ENCODE assay signal across 14 mouse cellular contexts in the genomic region with DNA sequence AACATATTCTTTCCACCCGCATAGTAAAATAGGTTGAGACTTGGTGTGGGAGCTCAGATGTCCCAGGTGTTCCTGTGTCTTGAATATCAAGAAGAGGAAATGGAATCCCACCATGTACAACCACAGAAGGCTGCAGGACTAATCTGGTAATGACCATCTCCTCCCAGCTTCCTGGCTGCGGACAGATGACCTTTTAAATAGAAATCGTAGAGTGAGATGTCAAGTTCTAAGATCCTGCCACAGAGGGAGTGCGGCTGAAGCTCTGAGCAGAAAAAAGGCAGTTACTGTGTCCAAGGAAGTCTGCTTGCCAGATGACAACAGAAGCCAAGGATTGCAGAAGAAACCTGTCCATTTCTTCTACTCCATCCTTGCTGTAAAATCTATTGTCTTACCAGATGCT.
DNase-seq lines count a peak whose midpoint lies in the region.
"Had no signal": no experiment of that assay in that cellular context is flagged by ENCODE, and none has a peak within 500 bp of the region (broad histone marks: within the 10 kb centered on the region; RNA-seq: fewer than 3 reads in every experiment).

No protein-coding gene starts in this region.

- DNase-seq in 416B (ENCODE audit: low read depth): peak; percentile 98
- no peak for DNase-seq in left cerebral cortex, adult 18-20 months (ENCODE audit: low spot score in 2 of 2)
- DNase-seq: adrenal gland, adult 2 months; adrenal gland, adult 8-10 months; adrenal gland, postnatal 10 days; adrenal gland, postnatal 14 days; adrenal gland, postnatal 25 days; adrenal gland, postnatal 36 days; B cell, adult 2 months; cerebellum, adult 11 months; cerebellum, adult 11-12 months; cerebellum, adult 18-20 months; cerebellum, adult 2 months; cerebellum, adult 8-10 months had no signal
